Mouse (Mus musculus): ENCODE measurements around the gene Adssl1.

Adssl1 gene

DNA sequence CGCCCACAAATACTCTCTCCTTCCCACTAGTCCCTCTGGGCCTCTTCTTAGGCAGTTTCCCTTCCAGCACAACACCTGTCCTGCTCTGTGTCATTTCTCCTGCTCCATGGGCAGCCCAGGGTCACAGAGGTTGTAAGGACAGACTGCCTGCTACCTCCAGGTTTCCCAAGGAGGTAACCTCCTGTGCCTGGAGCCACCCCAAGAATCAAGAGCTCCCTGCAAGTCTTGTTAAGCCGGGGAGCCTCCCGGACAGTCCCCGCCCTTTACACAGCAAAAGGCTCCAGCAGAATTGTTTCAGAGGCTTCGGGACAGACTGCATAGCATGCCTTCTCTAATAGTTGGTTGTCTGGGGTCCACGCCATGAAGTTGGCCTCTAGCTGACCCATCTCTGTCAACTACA, 6.6 kb downstream of the Adssl1 start:
- DNase-seq: no peak

DNA sequence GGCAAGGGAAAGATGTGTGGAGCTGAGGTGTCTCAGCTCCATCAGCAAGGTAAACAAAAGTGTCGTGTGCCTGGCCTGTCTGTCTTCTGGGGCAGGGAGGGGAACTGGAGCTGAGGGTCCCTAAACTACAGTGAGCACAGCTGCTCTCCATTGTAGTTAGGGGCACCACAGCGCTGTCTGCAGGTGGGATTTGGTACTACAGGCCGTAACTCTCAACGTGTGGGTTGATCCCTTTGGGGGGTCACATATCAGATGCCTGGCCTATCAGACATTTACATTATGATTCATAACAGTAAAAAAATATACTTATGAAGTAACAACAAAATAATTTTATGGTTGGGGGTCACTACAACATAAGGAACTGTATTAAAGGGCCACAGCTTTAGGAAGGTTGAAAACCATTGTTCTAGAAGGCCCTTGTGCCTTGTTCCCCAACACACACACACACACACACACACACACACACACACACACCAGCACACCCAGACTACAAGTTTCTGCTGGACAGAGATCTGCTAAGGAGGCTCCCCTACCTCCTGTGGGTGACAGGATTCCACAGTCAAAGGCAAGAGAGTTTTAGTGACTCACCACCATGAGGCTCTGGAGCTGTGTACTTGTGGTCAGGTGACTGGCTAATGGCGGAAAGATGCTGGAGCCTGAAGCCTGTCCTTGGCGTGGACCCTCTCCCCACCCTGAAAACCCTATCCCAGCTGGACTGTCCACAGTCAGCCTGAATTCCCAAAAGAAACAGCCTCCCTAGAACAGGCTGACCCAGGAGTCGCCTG, 7.4 kb downstream of the Adssl1 start:
- DNase-seq: no peak

DNA sequence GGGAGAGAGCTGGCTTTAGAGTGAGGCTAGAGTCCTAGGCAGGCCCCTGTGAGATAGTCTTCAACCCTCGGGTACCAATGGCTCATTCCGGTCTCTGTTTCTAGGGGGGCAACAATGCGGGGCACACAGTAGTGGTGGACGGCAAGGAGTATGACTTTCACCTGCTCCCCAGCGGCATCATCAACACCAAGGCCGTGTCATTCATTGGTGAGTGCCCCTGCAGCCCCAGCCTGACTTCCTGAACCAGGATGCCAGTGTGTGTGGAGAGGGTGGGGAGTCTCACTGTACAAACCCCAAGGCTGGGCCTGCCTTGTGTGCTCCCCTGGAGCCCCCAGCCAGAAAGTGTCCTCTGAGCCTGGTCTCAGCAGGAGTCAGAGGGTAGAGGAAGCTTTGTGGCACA, 8.4 kb downstream of the Adssl1 start:
- DNase-seq: no peak

DNA sequence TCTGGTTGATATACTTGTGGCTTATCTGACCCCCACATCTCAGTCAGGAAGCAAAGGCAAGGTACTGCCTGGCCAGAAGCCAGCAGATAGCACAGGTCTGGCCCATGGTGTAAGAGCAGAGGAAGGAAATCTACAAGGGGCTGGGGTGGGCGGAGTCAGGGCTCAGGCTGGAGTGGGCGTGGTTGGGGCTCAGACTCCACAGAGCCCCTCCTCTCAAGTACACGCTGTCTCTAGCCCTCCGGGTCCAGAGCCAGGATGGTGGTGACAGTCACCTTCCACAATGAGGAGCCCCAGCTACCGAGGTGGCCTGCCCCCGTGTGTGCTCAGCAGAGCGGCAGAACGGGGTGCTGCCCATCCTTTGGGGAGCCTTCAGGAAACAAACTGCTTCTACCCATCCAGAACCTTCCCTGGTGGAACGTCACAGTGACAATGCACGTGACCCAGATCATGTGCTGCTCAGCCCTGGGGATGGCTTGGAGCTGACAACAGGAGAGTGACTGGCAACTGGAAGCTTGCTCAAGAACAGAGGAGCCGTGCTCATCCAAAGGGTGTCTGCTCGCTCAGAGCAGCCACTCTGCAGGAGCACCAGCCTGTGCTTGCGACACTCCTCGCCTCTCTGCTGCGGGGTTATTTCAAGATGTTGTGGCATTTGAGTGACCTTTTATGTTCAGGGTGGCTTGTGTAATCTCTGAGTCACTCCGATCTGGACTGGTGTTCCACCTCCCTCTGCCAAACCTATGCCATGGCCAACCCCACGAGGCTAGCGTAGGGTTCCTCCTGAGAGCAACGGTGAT, 9.3 kb downstream of the Adssl1 start:
- peak; percentile 42 for DNase-seq

DNA sequence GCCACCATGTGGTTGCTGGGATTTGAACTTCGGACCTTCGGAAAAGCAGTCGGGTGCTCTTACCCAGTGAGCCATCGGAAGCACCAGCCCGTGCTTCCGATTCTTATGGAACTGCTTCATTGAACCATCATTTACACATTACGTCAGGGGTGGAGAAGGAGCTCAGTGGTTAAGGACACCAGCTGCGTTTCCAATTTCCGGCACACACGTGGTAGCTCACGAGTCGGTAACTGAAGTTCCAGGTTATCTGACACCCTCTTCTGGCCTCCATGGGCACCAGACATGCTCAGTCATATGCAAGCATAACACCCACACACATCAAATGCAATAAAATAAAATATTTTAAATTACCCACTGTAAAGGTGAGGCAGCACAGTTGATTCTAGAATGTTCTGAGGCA, 10.2 kb downstream of the Adssl1 start:
- DNase-seq: no peak

DNA sequence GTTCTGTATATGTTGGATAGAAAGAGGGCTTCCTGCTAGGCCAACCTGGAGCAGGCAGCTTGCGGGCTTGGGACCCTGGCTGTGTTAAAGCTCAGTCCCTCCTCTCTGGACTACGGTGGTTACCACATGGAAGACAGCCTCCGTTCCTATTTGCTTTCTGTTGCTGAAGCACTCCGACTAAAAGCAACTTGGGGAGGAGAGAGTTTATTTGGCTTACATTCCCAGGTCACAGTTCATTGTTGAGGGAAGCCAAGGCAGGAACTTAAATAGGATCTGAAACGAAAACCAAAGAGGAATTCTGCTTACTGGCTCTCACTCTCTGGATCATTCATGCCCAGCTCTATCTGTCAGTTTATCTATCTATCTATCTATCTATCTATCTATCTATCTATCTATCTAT, 11.0 kb downstream of the Adssl1 start:
- no peak for DNase-seq

DNA sequence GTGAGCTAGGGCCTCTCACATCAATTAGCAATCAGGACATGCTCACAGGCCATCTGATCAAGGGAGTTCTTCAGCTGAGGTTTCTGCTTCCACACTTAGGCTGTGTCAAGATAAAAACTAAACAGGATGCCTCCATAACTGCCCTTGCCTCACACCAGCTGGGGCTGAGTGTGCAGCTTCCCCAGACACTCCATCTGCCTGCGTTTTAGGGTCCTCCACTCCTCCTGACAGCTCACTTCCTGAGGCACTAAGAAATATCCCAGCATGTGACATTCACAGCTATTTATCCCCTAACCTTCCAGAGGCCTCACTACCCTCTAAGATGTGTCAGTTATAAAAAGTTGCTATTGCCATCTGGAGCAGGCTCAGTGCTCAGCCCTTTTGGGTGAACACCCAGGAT, 11.6 kb downstream of the Adssl1 start:
- DNase-seq: no peak

DNA sequence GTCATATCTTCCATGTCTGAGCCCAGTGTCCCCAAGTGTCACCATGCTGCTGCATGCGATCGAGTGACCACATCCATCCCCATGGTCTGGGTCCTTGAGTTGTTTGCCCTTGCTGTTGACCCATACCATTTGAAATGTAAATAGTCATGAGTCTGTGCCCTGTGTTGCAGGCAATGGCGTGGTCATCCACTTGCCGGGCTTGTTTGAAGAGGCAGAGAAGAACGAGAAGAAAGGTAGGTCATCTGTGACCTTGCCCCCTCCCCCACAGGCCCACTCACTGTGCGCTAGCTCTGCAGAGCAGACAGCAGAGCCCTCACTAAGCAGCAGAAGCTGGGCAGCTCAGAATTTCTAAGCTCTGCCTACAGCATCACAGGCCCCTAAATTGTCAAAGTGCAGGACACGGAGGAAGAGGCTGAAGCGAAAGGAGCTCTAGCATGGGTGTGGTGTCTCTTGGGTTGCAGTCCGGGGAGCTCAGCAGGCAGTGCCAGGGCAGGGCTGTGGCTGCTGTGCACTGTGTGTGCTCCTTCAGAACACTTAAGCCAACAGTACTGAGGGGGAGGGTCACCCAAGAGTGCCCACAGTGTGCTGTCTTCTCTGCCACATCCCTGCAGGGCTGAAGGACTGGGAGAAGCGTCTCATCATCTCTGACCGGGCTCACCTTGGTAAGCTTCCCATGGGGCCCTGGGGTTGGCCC, 12.4 kb downstream of the Adssl1 start:
- DNase-seq: no peak

DNA sequence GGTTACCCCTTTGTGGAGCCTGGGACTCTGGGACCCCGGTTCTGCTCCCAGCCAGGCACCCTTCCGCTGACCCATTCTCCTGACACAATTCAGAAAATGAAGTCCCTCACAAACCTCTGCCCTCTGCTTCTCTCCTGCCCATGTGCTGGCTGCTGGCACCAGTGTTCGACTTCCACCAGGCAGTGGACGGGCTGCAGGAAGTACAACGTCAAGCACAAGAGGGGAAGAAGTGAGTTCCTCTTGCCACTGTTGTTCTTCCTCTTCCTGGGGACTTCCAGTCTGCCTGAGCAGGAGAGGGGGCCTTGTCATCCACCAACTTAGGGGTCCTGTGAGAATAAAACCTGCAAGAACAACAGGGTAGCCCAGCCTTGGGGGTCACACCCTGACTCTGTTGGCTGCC, 13.1 kb downstream of the Adssl1 start:
- no peak for DNase-seq

DNA sequence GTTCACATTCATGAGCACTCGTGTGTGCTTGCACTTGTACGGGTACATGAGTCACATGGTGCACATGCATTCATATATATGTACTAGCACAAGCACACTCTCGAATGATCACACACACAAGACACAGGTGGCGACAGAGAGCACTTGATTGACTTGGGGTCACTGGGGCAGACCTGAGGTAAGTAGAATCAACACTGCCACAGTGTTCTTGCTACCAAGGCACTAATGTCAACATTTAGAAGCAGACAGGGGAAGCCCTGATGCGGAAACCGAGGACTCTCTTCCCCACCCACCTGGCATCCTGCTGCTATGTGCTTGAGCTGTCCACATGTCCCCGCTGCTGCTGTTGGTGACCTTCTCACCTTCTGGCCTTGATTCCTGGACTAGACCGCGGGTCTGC, 13.8 kb downstream of the Adssl1 start:
- DNase-seq: no peak

DNA sequence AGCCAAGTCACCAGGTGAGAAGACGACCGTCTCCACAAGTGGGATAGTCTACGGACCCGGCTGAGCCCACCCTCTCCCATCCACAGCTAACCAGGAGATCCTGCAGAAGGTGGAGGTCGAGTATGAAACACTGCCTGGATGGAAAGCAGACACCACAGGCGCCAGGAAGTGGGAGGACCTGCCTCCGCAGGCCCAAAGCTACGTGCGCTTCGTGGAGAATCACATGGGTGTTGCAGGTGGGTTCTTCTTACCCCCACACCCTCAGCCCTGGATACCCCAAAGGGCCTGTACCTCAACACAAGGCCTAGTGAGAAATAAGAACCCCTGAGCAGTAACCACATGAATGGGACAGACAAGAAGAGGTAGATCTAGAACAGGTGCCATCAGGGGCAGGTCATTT, 19.7 kb downstream of the Adssl1 start:
- DNase-seq: no peak

DNA sequence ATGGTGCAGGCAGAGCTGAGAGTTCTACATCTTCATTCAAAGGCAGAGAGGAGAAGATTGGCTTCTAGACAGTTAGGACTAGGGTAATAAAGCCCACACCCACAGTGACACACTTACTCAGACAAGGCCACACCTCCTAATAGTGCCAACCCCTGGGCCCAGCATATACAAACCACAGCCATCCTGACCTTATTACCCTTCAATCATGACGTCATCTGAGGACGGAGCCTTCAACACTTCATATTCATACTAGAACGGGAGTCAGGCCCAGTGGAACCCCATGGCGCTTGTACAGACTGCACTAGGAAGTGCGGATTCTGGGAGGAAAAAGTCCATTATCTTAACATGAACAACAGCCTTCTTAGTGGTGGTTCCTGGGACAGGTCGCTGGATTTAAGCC, 23.3 kb downstream of the Adssl1 start:
- no peak for DNase-seq

DNA sequence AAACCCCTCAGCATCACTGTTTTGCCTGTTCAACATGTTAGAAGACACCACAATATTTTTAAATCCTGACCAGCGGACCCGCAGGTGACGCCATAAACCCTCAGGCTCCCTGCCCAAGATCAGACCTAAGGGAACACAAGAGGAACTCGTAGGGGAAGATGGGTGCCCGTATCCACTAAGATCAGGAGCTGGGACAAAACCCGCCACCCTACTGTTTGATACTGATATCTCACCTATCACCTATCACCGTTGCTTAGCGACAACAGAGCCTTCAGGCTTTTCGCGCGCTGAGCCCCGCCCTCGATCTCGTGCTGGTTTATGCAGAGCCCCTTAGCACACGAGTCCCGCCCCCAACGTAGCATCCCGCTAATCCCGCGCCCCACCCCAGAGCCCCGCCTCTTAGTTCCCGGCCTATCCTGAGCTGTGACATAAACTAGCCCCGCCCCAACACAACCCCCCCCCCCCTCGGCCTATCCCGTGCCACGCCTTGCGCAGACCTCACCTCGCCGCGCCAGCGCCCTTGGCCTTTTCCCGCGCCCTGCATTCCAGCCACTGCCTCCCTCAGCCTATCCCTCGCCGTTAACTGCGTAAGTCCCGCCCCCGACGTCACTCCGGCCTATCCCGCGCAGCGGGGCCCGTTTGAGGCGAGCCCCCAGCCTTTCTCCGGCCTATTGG, 24.5 kb downstream of the Adssl1 start, which contains the start of gene Siva1:
Gene Siva1, plus strand, starts transcription at position 500 of the 675 bp plus-strand sequence.
- peak; percentile 98 for DNase-seq

DNA sequence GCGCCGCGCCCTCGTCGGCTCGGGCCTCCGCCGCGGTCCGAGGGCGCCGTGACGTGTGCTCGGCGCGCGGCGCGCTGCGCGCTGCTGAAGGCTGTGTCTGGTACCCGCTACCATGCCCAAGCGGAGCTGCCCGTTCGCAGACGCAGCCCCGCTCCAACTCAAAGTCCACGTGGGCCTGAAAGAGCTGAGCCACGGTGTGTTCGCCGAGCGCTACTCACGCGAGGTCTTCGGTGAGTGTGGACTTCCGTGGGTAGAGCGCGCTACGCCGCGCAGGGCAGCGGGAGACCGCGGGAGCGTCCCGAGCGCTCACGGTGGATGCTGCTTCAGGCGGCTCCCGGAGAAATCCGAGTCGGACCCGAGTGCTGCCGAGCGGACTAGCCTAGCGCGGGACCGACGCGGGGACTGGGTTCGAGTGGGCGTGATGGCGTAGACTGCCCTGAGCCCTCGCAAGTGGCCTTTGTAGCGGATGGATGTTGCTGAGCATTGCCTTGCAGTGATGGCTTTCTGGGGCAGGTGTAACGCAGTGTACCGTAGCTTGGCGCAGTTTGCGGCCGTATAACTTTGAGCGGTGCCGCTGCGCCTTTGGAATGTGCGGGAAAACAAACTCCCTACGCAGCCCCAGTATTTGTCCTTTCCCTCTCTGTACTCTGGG, 25.1 kb downstream of the Adssl1 start:
- no peak for DNase-seq

DNA sequence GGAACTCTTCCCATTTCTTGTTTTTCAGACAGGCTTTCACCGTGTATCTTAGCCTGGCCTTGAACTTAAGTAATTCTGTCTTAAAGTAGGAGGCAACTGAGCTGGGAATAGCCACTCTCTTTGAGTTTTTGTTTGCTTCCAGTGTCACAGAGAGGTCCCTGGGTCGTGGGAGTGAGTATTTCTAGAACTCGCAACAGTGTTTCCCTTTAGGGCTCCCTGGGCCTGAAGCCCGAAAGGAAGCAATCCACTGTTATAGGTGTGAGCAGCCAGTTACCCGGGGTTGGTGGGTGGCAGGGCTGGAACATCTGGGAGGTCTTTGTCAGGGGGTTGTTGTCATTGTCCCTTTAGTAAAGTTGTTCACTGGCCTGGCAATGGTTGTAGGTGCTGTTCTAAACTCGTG, 26.3 kb downstream of the Adssl1 start:
- no peak for DNase-seq

DNA sequence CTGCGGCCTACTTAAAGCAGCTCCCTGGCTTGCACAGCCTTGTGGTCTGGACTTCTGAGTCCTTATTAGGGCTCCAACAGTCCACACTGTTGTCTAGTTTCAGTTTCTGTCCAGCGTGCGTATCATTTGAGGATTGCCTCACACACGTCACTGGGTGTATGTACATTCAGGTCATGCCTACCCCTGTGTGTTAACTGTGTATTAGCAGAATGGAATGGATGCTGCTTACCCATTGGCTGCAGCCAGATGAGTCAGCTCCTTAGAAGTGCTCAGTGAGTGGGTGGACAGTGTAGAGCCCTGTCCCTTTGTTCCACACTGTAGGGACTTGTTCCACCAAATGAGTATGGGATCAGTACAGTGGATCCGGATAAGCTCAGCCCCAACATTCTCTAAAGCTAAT, 28.2 kb downstream of the Adssl1 start:
- no peak for DNase-seq

DNA sequence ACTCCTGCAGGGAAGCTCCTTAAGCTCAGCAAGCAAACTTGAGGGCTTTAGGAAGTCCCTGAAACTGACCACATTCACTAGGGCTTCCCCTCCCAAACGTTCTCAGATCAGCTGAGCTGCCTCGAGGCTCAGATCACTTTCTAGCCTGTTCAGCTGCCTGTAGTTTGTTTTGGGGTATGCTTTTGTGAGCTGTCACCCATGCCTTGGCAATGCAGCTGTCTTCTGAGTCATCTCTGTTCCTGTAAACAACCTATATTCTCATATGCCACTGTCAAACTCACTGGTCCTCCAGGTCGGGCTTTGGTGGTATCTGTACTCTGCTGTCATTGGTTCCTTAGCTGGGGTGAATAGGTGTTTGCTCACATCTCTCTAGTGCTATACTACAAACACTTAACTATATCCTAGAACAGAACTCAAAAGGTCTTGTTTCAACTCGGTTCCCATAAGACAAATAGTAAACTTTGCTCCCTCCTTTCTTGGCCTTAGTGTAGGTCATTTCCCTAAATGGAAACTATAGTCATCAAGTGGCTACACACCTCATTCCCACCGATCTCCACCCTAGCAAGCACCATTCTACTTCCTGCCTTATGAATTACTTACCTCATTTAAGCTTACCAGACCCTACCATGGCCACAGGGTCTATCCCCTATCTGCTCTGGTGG, 32.1 kb downstream of the Adssl1 start:
- DNase-seq: no peak

DNA sequence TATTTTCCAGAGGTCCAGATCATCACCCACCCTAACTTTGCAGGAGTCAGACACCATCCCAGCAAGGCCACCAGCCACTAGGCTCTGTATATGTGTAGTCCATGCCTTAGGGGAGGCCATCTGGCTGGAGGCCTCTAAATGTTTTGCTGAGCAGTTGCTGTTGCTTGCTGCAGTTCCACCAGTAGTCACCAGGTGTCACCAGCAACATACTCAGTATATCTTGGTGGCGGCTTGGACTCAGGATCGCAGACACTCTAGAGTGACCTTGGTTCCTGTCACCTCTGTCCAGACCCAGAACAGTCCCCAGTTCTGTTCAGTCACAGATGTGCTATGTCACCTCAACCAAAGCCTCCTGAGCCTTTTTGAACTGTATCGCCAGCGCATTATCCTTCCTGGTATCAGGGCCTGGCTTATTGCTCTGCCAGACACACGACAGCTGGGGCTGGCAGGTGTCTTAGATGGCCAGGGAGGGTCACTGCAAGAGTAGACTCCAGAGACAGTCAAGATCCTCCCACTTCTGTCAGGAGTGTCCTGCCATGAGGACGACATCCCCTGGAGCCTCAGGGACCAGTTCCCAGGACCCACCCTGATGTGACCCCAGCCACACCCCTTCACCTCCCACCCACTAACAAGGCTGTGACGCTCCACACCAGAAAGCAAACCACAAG, 33.4 kb downstream of the Adssl1 start:
- DNase-seq: peak; percentile 91

DNA sequence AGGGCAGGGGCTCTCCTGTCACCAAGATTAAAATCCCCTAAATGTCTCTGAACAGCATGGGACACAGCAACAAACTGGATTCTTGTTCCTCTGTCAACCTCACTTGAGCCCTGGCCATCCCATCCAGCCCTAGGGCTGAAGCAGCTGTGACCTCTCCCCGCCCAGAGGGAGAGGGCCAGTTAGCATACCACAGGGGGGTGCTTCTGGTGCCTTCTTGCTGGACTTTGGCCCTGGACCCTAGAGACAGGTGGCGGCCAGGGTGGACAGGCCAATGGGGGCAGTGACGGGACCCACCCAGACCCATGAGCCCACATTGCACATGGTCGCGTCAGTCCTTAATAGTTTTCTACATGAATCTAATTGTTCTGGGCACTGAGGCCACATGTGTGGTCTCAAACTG, 34.2 kb downstream of the Adssl1 start:
- no peak for DNase-seq

DNA sequence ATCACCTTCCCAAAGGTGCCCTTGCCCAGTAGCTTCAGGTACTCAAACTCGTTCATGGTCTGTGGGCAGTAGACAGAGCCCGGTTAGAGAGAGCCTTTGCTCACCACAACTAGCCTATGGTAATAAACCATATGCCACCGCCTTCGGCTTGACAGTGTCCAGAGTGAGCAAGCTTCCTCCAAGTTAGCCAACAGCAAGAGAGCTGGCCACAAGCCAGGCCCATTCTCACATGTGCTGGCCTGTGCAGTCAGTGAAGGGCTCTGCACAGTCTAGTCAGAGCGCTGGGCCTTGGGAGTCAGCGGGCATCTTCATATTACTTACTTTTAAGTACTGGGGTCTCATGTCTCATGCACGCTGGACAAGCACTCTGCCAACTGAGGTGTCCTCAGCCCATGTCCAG, 38.8 kb downstream of the Adssl1 start:
- DNase-seq: no peak

DNA sequence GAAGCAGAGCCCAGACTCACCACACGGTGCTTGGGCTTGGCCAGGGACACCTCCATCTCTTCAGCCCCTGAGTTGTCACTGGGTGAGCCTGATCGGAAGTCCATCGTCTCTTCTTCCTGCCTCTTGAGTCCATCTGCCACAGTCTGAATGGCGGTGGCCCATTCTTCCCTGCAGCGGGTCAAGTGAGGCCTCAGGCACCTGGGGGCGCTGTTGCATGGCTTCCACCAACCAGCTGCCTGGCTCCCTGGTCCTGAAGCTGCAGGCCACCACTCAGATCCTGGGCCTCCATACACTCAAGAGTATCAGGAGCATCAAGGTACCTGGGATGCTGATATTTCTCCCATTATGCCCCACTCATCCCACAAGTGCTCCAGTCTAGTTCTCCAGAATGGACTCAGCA, 39.3 kb downstream of the Adssl1 start:
- DNase-seq: peak; percentile 65
